Mouse (Mus musculus) midbrain, embryonic 16.5 days (tissue): ENCODE data around the gene Fmnl3. TPM values are rescaled to one million over a fixed set of nuclear protein-coding genes. Genes with fewer than 3 reads are reported as not detected.

ENCODE experiments used
- ATAC-seq: fragments of 200-750 bp; cut with Nextera tagmentation; 2 replicates; pipeline ENCODE4 v1.8.0; 2017; ENCODE audit warnings: moderate TSS enrichment
- H3K27ac ChIP-seq: fragments of 300-500 bp; sonication (generic); 2 replicates; pipeline ENCODE4 v1.5.1; 2014; ENCODE audit warnings: mild to moderate bottlenecking, low read length, mixed read lengths
- H3K27me3 ChIP-seq: fragments of 300-500 bp; sonication (generic); 2 replicates; pipeline ENCODE4 v1.6.1; 2014; ENCODE audit warnings: low read depth, low read length, mixed read lengths; ENCODE audit not compliant: control insufficient read depth, insufficient read depth
- H3K36me3 ChIP-seq: fragments of 300-500 bp; sonication (generic); 2 replicates; pipeline ENCODE4 v1.6.1; 2014; ENCODE audit warnings: mild to moderate bottlenecking, low read length, moderate library complexity, mixed read lengths; ENCODE audit not compliant: control insufficient read depth, insufficient read depth
- H3K4me1 ChIP-seq: fragments of 300-500 bp; sonication (generic); 2 replicates; pipeline ENCODE4 v1.6.1; 2014; ENCODE audit warnings: mild to moderate bottlenecking, low read length, mixed read lengths; ENCODE audit not compliant: control insufficient read depth, insufficient read depth
- H3K4me2 ChIP-seq: fragments of 300-500 bp; sonication (generic); 2 replicates; pipeline ENCODE4 v1.6.1; 2014; ENCODE audit warnings: mild to moderate bottlenecking, low read length, mixed read lengths
- H3K4me3 ChIP-seq: fragments of 300-500 bp; sonication (generic); 2 replicates; pipeline ENCODE4 v1.5.1; 2014; ENCODE audit warnings: low read depth, mild to moderate bottlenecking, low read length, moderate library complexity, mixed read lengths
- H3K9ac ChIP-seq: fragments of 300-500 bp; sonication (generic); 2 replicates; pipeline ENCODE4 v1.6.1; 2014; ENCODE audit warnings: low read depth, low read length, mixed read lengths
- H3K9me3 ChIP-seq: fragments of 300-500 bp; sonication (generic); replicated peaks from 2 replicates; pipeline ENCODE4 v1.6.1; 2014; ENCODE audit warnings: mild to moderate bottlenecking, low read length, mixed read lengths; ENCODE audit not compliant: control insufficient read depth, poor library complexity, severe bottlenecking
- WGBS: fragments of 180-500 bp; shearing (Covaris S2); extraction: QIAGEN DNeasy Blood & Tissue Kit; methylation state at CpG from one replicate; pipeline ENCODE4 v1.1.7; 2014; 5-methylcytosine and 5-hydroxymethylcytosine counted together
- polyA plus RNA-seq: library from polyadenylated mRNA; unstranded; fragments of >200 nt; fragmentation: Nextera tagmentation; extraction: Ambion mirVana; gene quantifications from 2 replicates; pipeline ENCODE4 v1.2.1, GENCODE M21; 2015

Fmnl3 gene
- polyA plus RNA-seq, 1 experiment from 2014 or later, result 8.0 TPM

- no peak overlapping the region for H3K9ac ChIP-seq
- no peaks in the 10 kb centered on the region for H3K36me3 ChIP-seq
- no peak overlapping the region for H3K27ac ChIP-seq
- no peaks in the 10 kb centered on the region for H3K27me3 ChIP-seq
- whole genome bisulfite sequencing, result 94% methylated on average over 5 of the region's 5 CpGs
- no peaks in the 10 kb centered on the region for H3K4me1 ChIP-seq
- H3K4me3 ChIP-seq, result no peak overlapping the region
- no peaks in the 10 kb centered on the region for H3K9me3 ChIP-seq
- ATAC-seq, result no peak
- H3K4me2 ChIP-seq, result no peak overlapping the region
Observed at GRCm38 (mm10) chr15:99375036-99375435, 4.8 kb upstream of the Fmnl3 start.

DNA sequence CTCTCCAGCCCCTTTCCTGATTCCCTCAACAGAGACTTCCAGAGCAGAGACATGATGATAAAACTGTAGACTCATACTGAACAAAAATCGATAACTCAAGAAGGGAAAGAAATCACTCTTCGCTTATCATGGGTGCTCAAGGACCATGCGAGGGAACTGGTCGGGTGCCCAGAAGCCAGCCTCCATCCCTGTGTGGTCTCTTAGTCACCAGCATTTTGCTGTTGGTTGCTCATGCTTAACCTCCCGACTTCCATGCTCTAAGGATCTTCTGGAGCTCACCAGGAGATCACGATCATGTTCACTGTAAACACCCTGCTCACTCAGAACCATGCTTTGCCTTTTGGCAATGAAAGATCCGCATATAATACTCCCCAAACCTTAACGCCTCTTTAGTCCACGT, 2.5 kb upstream of the Fmnl3 start:
- Histone ChIP-seq H3K4me3 (no peak overlapping the region), H3K4me2 (no peak overlapping the region), H3K27me3 (no peaks in the 10 kb centered on the region), H3K9me3 (no peaks in the 10 kb centered on the region), H3K27ac (no peak overlapping the region), H3K4me1 (peaks cover 11% of the 10 kb centered on the region), H3K36me3 (no peaks in the 10 kb centered on the region), H3K9ac (no peak overlapping the region)
- ATAC-seq, result no peak
- 86% methylated on average over 9 of the region's 9 CpGs for WGBS

GRCm38 (mm10) chr15:99371526-99372340, 1.5 kb upstream of the Fmnl3 start:
- H3K36me3 ChIP-seq, result no peaks in the 10 kb centered on the region
- H3K4me3 ChIP-seq, result no peak overlapping the region
- peaks cover 11% of the 10 kb centered on the region for H3K4me1 ChIP-seq
- no peaks in the 10 kb centered on the region for H3K27me3 ChIP-seq
- H3K27ac ChIP-seq, result no peak overlapping the region
- H3K9ac ChIP-seq, result no peak overlapping the region
- ATAC-seq, result no peak
- no peaks in the 10 kb centered on the region for H3K9me3 ChIP-seq
- H3K4me2 ChIP-seq, result no peak overlapping the region
- WGBS, result 89% methylated on average over 7 of the region's 7 CpGs

DNA sequence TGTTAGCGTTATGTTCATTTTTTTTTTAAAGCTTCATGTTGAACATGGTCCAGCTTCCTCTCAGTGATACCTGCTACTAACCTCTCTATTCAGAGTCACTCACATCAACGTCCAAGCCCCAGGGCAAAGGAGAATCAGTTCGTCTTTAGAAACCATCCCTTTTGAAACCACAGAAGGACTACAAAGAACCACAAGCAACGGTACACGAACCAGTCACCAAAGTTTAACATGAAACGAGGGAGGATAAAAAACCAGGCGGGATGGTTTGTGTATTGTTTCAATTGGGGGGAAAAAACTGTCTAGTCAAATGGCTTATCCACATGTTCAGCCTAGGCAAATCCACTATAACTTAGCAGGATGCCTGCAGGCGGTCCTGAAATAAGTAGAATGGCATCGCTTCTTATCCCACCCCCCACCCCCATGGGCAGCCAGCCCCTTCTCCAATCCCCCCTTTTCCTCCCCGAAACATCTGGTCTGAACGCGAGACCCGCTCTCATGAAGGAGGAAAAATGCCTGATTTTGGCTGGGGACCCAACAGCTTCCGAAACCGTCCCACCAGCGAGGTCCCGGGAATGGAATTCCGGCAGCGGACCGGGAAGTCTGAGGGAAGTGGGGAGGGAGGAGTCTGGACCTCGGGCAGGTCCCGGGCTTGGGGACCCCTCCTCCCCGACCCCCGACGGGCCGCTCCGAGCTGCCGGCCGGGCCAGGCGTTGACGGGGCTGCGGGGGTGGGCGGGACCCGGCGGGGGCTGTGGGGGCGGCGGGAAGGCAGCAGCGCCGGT, 701 bp downstream of the Fmnl3 start:
- 2% methylated on average over 20 of the region's 39 CpGs for WGBS
- H3K9ac ChIP-seq, result peak overlapping the region; percentile 90
- H3K4me1 ChIP-seq, result peaks cover 11% of the 10 kb centered on the region
- peak overlapping the region; percentile 92 for H3K4me3 ChIP-seq
- H3K9me3 ChIP-seq, result no peaks in the 10 kb centered on the region
- H3K36me3 ChIP-seq, result no peaks in the 10 kb centered on the region
- ATAC-seq, result no peak; the same call in 1 of the 2 replicates
- H3K4me2 ChIP-seq, result peak overlapping the region; percentile 70
- no peaks in the 10 kb centered on the region for H3K27me3 ChIP-seq
- peak overlapping the region; percentile 78 for H3K27ac ChIP-seq

GRCm38 (mm10) chr15:99368583-99369266, 1.6 kb downstream of the Fmnl3 start:
- ATAC-seq, result no peak
- WGBS, result 75% methylated on average over 4 of the region's 4 CpGs
- peak overlapping the region; percentile 70 for H3K4me2 ChIP-seq
- H3K36me3 ChIP-seq, result no peaks in the 10 kb centered on the region
- H3K27me3 ChIP-seq, result no peaks in the 10 kb centered on the region
- peaks cover 11% of the 10 kb centered on the region for H3K4me1 ChIP-seq
- no peaks in the 10 kb centered on the region for H3K9me3 ChIP-seq
- H3K27ac ChIP-seq, result no peak overlapping the region
- H3K4me3 ChIP-seq, result peak overlapping the region; percentile 92
- H3K9ac ChIP-seq, result 0 out of 2 replicates have a peak overlapping the region, but pooled peaks have one; percentile 34

- no peak overlapping the region for H3K4me2 ChIP-seq
- peaks cover 11% of the 10 kb centered on the region for H3K4me1 ChIP-seq
- no peak overlapping the region for H3K4me3 ChIP-seq
- no peak for ATAC-seq
- 81% methylated on average over 8 of the region's 8 CpGs for WGBS
- no peaks in the 10 kb centered on the region for H3K27me3 ChIP-seq
- no peaks in the 10 kb centered on the region for H3K36me3 ChIP-seq
- H3K9ac ChIP-seq, result no peak overlapping the region
- H3K9me3 ChIP-seq, result no peaks in the 10 kb centered on the region
- H3K27ac ChIP-seq, result no peak overlapping the region
Observed at GRCm38 (mm10) chr15:99364921-99365320, 5.4 kb downstream of the Fmnl3 start.

DNA sequence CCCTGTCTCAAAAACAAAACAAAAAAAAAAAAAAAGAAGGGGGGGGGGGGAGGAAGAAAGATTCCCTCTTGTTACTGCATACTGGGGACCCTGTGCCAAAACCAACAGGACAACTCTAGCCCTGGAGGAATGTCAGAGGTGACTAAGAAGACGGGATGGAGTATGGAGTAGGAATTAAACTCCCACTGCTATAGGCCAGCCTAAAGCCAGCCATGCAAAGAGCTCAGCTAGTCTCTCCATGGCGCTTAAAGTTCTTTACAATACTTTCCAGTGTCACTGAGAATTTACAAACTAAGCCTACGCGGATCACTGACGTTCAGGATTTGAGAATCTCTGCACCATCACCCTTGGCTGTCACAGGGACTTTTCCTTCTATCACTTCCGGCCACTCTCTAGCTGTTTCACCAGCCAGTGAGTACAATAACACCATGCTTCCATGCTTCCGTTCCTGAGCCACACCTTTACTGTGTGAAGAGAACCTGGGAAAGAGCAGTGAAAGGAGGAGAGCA, 6.2 kb downstream of the Fmnl3 start:
- no peak for ATAC-seq
- no peak overlapping the region for H3K9ac ChIP-seq
- H3K27ac ChIP-seq, result no peak overlapping the region
- 50% methylated on average over 7 of the region's 7 CpGs for WGBS
- peaks cover 7% of the 10 kb centered on the region for H3K4me1 ChIP-seq
- no peaks in the 10 kb centered on the region for H3K9me3 ChIP-seq
- no peaks in the 10 kb centered on the region for H3K36me3 ChIP-seq
- H3K4me2 ChIP-seq, result no peak overlapping the region
- H3K27me3 ChIP-seq, result no peaks in the 10 kb centered on the region
- no peak overlapping the region for H3K4me3 ChIP-seq

DNA sequence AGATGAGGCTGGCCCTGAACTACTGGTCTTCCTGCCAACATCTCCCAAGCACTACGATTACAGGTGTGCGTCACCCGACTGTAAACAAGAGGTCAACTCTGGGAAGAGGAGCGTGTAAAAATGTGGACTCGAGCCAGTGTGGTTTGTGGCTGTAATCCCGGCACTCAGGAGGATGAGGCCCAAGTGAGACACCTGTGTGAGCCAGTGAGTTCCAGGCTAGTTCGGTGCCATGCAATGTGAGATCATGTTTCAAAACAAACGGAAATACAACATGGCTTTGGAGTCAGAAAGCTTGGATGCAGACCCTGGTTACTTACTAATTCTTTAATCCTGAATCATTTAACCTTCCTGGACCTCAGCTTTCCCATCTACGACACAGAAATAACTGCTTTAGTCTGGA, 11.3 kb downstream of the Fmnl3 start:
- Histone ChIP-seq H3K27ac (no peak overlapping the region), H3K4me1 (no peaks in the 10 kb centered on the region), H3K9ac (no peak overlapping the region), H3K36me3 (no peaks in the 10 kb centered on the region), H3K27me3 (no peaks in the 10 kb centered on the region), H3K9me3 (no peaks in the 10 kb centered on the region), H3K4me2 (no peak overlapping the region), H3K4me3 (no peak overlapping the region)
- ATAC-seq, result no peak
- 91% methylated on average over 9 of the region's 9 CpGs for WGBS
